Comparison of ENCODE assay signal across 14 mouse cellular contexts in the genomic region with DNA sequence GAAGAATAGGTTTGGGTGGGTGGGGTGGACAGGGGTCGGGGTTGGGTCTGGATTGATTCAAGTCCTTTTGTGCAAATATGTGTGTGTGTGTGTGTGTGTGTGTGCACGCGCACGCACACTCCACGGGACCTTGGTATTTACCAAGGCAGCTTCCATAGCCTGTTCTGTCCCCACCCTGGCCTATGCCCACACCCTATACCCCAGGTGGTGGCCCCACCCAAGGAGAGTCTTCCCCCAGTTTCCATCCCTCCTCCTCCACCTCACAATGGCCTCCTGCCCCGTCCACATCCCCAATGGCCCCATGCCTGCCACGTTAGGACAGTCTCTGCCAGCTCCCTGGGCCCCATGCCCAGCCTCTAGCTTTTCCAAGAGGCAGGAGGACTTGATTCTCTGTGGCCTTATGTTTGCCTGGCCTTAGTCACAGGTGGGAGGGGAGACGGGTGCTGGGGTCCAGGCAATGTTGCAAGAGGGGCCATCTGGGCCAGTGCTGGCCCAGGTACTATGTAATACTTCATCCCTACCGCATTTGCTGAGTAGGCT. TPM values are rescaled to one million over a fixed set of nuclear protein-coding genes. Genes with fewer than 3 reads are reported as not detected.
A peak's percentile ranks its signal among the peaks of the same experiment; 100 is the strongest.
DNase-seq lines count a peak whose midpoint lies in the region; ATAC-seq lines count a peak whose summit lies in the region.
"Had no signal": no experiment of that assay in that cellular context is flagged by ENCODE, and none has a peak within 500 bp of the region (broad histone marks: within the 10 kb centered on the region; RNA-seq: fewer than 3 reads in every experiment).

No protein-coding gene starts in this region.

- no peak for ATAC-seq in erythroblast, adult 5-6 weeks (replicated peaks; ENCODE audit: low FRiP score, poor library complexity, severe bottlenecking)
- ATAC-seq: lung, postnatal 0 days had no signal

- intact Hi-C loops in heart, postnatal 10 days (cut with DNase I): no loop called here

- DNase-seq in heart, postnatal 10 days: peak; percentile 53 to 54
- no peak for DNase-seq in heart, adult 11 months
- peak; percentile 60 for DNase-seq in right cerebral cortex, postnatal 4 days
- no peak for DNase-seq in right cerebral cortex, postnatal 25 days
- peak; percentile 97 for DNase-seq in cerebellum, postnatal 14 days
- DNase-seq in lung, postnatal 4 days: no peak
- DNase-seq: heart, postnatal 4 days; midbrain, embryonic 14.5 days; thymus, postnatal 14 days had no signal

RNA-seq across cellular contexts. Expression of gene Spdef, which starts 7.6 kb away (rescaled TPM):
- total RNA-seq in heart, postnatal 10 days (2021): under 1 TPM in 1 of 2 experiments, not detected in 1; 0.29 TPM
- total RNA-seq in erythroblast, adult 5-6 weeks (2015; ENCODE audit: low replicate concordance): not detected in 2 replicates
- total RNA-seq in erythroblast, adult 5-6 weeks (2017; ENCODE audit: low replicate concordance): not detected in 2 replicates
- total RNA-seq: CH12.LX; common myeloid progenitor, adult 5-6 weeks; liver, adult 2 months had no signal

Comparison
In these comparisons a context has a peak if more than half of its experiments do, and no peak if none do; other contexts are left out.
1. DNase-seq: peak in heart, postnatal 10 days (2 of 2), right cerebral cortex, postnatal 4 days (single experiment) and cerebellum, postnatal 14 days (2 of 2); none in heart, adult 11 months (single experiment), right cerebral cortex, postnatal 25 days (single experiment) and lung, postnatal 4 days (0 of 2).